Mouse (Mus musculus) right cerebral cortex, adult 18-20 months (tissue): ENCODE data around the gene Rab3d.

Experiments used
- DNase-seq: peaks from one replicate; pipeline ENCODE4 v3.0.0; 2022; ENCODE audit warnings: mixed read lengths

Rab3d gene

DNA sequence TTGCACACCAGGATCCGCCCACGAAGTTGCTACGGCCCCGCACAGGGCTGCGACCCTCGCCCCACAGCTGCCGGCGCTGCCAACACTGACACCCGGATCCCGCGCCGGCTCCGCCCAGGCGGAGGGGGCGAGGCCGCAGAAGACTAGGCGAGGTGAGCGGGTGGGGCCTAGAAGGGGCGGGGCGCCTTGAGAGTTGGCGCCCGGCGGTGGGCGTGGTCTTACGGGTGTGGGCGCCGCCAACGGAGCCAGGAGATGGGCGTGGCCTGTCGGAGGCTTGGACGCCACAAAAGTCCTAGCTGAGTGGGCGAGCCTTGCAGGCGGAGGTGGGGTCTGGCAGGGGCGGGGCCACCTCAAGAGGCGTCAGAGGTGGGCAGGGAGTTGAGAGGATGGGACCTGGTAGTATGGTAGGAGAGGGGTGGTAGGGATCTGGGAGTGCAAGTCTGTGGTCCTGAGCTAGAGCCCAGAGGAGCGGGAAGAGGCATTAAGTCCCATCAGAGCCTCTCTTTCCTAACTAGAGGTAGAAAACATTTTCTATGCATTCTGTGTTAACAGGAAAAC, at the start of gene Rab3d:
Gene Rab3d, minus strand, starts transcription at position 158 of the 558 bp plus-strand sequence.
- DNase-seq: peak; percentile 91

DNA sequence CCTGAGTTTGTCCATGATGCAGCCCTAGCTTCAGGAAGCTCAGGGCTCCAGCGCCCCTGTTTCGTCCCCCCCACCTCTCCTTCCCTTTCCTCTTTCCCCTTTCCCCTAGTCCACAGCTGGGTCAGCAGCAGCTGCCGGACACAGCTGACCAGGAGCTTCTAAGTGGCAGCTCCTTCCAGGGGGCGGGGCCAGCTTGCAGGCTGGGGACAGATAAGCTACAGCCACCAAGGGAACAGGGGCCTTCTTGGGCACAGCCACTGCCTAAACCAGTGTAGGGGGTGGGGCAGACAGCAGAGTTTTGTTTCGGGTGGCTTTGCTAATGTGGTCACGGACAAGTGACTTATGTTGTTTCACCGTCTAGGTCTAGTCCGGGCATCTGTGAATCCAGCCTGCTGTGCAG, 45.4 kb upstream of the Rab3d start, which contains the start of gene Epor:
Gene Epor, minus strand, starts transcription at position 90 of the 400 bp plus-strand sequence.
- DNase-seq: no peak

DNA sequence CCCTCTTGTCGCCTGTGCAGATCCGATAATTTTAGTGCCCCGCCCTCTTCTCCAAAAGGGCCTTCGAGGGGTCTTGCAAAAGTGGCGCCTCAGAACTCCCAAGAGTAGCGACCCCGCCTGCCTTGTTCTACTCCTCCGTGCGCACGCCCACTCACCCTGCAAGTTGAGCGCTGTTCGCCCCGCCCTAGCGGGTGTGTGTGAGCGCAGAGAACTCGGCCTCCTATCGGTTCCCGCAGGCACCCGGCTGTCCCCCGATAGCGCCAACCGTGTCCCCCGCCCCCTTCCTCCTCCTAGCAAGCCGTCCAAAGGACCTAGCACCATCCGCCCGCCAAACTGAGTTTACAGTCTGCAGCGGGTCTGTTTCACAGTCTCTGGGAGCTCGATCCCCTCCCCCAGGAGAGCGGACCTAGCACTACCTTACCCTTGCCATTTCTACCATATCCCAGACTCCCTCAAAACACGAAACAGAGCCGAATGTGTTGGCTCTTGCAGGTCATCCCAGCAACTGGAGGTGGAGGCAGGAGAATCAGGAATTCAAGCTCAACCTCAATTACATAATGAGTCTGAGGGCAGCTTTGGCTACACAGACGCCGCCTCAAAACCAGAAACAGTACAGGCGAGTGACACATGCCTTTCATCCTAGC, 44.5 kb upstream of the Rab3d start:
- peak; percentile 88 for DNase-seq

DNA sequence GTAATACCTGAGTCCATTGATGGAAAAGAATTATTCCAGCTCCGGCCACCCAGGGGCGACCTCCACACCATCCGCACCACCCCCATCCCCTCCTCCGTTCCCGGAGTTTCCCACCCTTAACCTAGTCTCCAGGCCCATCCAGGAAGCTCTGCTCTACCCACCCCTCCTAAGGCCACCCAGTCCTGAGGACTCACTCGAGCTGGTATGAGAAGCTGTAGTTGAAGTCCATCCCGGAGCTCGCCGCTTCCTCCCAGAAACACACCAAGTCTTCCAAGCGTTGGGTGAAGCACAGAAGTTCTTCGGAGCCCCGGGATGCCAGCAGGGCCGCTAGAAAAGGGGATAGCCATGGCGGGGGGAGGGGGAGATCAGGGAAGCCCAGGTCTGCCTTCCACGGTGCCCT, 44.0 kb upstream of the Rab3d start:
- DNase-seq: no peak

- DNase-seq: no peak
Measured at GRCm38 (mm10) chr9:21961366-21961980, 43.5 kb upstream of the Rab3d start.

DNA sequence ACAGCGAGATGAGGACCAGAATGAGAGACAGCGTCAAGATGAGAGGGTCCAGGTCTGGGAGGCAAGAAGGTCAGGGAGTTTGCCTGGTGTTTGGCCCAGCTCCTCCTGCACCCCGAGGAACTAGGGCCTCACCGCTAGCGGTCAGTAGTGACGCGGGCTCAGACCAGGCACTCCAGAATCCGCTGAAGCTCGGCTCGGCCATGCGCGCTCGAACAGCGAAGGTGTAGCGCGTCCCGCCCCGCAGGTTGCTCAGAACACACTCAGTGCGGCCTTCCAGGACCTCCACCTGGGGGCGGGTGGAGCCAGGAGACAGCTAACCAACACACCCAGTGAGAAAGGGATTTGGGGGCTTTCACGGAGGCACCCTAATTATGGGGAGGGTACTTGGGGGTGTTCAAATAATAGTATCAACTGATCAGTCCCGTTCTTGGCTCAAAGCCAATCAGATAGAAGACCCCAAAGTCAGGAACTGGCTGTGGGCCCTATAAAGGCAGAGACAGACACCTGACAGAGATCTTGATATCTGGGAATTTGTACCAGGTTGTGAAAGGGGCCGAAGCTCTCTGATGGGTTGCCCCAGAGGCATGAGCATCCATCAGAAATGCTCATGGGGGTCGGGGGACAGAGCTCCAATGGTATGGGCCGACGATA, 42.7 kb upstream of the Rab3d start:
- DNase-seq: no peak

DNA sequence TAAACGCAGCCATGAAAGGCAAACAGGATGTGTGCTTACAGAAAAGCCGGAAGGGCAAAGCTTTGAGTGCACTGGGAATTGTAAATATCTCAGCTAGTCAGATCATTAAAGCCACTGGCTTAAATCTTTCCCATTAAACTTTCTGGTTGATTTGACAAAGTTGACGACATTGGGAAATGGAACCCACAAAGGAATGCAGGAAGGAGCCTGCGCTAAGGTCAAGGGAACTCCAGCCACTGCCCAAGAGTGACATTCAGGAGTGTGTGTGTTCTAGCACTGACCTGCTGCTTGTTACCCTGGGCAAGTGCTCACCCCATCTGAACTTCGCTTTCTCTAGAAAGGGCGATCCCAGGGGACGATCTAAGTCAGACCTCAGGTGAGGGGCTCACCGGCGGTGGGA, 42.1 kb upstream of the Rab3d start:
- no peak for DNase-seq

GRCm38 (mm10) chr9:21959244-21959643, 41.3 kb upstream of the Rab3d start:
- DNase-seq: no peak

DNA sequence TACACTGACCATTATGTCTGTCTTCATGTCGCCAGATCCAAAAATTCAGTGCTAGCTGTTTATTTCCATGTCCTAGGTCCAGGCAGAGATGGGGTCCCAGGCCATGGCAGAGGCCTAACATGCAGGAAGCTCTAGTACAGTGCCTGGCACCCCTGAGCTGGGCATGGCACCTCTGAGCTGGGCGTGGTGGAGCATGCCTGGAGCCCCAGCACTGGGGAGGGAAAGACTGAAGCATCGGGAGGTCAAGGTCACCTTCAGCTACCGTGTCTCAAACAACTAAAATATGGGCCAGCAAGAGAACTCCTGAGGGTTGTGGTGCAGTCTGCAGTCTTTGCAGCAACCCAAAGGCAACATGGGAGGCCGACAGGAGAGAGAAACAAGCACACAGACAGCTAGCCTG, 40.4 kb upstream of the Rab3d start:
- no peak for DNase-seq

- DNase-seq: peak; percentile 99
Measured at GRCm38 (mm10) chr9:21955570-21956281, 37.7 kb upstream of the Rab3d start, which contains the start of gene Swsap1. Gene Swsap1, plus strand, starts transcription at chr9:21955755.

DNA sequence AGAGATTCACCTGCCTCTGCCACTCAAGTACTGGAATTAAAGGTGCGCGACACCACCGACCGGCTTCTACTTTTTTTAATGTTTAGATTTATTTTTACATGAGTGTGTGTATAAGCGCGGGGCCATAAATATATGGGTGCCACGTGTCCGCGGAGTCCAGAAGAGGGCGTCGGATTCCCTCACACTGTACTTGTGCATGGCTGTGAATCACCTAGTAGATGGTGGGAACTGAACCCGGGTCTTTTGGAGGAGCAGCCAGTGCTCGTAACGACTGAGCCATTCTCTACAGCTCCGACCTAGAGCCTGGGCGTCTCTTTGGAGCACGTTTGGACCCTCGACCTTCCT, 37.2 kb upstream of the Rab3d start:
- no peak for DNase-seq

DNA sequence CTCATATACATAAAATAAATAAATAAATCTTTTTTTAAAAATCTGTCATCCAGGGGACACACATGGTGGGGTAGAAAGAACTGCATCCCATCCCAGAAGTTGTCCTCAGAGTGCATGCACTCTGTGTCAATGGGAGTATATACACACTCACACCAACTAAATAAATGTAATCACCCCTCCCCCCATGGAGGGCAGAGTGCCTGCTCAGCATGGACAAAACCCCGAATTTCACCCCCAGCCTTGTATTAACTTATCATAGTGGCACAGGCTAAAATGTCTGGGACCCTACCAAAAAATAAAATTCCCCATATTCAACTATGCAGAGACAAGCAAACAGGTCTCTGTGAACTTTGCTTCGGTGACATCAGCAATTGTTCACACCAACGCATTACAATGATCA, 36.6 kb upstream of the Rab3d start:
- no peak for DNase-seq

DNA sequence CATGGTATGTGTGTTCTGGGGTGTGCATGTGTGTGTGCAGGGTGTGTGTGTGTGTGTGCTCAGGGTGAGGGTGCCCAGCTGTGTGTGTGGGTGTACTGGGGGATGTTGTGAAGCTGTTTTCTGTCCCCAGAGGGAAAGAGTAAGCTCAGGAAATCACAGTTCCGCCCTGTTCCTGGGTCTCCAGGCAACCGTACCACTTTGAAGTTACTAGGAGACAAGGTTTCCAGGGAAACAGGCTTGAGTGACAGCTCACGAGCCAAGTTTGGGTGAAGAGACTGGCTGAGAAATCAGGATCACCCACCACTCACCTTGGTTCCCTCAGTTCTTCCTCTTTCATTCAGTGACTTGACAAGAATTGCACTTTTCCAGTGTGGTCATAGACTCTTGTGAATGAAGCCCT, 35.6 kb upstream of the Rab3d start:
- peak; percentile 80 for DNase-seq

- no peak for DNase-seq
Measured at GRCm38 (mm10) chr9:21951977-21952376, 34.0 kb upstream of the Rab3d start.

- DNase-seq: no peak
Measured at GRCm38 (mm10) chr9:21950322-21950721, 32.3 kb upstream of the Rab3d start.

GRCm38 (mm10) chr9:21948790-21949189, 30.8 kb upstream of the Rab3d start:
- peak; percentile 39 for DNase-seq

DNA sequence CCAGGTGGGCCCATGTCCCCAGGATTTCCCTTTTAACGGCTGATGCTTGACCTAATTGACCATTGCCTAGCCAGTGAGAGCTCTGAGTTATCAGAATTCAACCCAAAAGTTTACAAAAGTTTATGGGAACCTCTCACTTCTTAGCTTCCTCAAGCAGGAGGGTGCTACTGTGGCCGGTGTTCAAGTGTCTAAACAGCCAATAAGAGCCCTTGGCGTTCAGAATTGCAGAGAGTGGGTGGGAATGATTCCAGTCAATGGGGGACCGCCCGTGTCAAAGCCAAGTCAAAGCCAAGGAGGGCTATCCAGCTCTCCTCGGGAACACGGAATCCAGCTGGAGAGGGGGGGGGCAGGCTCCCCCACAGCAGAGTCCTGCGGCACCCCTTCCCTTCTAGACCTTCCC, 30.2 kb upstream of the Rab3d start:
- no peak for DNase-seq

- DNase-seq: no peak
Measured at GRCm38 (mm10) chr9:21947540-21948130, 29.6 kb upstream of the Rab3d start.

GRCm38 (mm10) chr9:21944267-21944666, 26.3 kb upstream of the Rab3d start:
- DNase-seq: no peak

DNA sequence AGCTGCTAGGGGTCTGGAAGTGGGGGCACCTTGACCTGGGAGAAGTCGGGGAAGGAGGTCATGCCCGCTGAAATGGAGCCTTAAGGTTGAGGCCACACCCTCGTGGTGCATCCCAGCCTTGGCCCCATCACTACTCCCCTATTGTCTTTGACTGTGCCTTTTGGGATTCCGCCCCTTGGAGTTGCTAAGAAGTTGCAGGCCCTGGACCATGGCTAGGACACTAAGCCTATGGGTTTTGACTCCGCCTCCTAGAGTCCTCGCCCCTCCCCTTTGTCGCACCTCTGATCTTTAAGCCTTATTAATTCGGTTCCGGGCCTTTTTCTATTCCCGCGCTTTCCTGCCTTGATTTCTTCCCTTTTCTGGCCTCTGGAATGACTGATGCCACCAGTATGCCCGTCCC, 25.6 kb upstream of the Rab3d start:
- no peak for DNase-seq

DNA sequence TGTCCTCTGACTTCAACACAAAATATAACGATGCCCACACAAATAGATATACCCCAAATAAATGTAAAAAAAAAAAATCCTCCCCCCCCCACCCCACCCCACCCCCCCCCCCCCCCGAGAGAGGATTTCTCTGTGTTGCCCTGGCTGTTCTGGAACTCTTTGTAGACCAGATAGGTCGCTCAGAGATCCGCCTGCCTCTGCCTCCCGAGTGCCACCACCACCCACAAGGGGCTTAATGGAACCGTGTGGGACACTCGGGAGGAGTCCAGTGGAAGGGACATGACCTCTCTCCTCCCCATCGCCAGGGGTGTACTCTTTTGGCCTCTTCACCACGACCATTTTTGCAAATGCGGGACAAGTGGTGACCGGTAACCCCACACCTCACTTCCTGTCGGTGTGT, 25.1 kb upstream of the Rab3d start:
- DNase-seq: no peak

- DNase-seq: no peak
Measured at GRCm38 (mm10) chr9:21938234-21938855, 20.4 kb upstream of the Rab3d start.
